Mouse (Mus musculus) ES-Bruce4 (cell line): Measurements from ENCODE around the gene Chrnb1.

ENCODE experiments used
- CTCF ChIP-seq: IDR thresholded peaks from one replicate; pipeline ENCODE4 v1.8.1; 2011; ENCODE audit warnings: low read depth, low read length
- EP300 ChIP-seq: IDR thresholded peaks from 2 replicates; pipeline ENCODE4 v1.6.1; 2011; ENCODE audit warnings: low read depth, low read length; ENCODE audit not compliant: insufficient read depth
- POLR2A ChIP-seq: IDR thresholded peaks from one replicate; pipeline ENCODE4 v1.8.1; 2011; ENCODE audit warnings: low read length; ENCODE audit not compliant: insufficient read depth

- no peak for TF ChIP-seq CTCF
- no peak for TF ChIP-seq EP300
- no peak for TF ChIP-seq POLR2A
Observed at GRCm38 (mm10) chr11:69754233-69754632, 41.5 kb downstream of the Chrnb1 start.
